Mouse (Mus musculus): ENCODE results near the gene Sertad1.

Sertad1 gene

GRCm38 (mm10) chr7:27499036-27499435, 12.3 kb downstream of the Sertad1 start, which contains the start of gene Prx:
Gene Prx (plus strand): TSS chr7:27499324.
- no peak for DNase-seq (ENCODE audit: low spot score in 2 of 2)

GRCm38 (mm10) chr7:27501620-27502019, 14.9 kb downstream of the Sertad1 start:
- DNase-seq (ENCODE audit: low spot score in 2 of 2): no peak

- no peak for DNase-seq (ENCODE audit: low spot score in 2 of 2)
These were observed 20.2 kb downstream of the Sertad1 start for GRCm38 (mm10) chr7:27506765-27507370.

- DNase-seq (ENCODE audit: low spot score in 2 of 2): peak; percentile 90 to 93
These were observed 21.3 kb downstream of the Sertad1 start for GRCm38 (mm10) chr7:27507711-27508647.

- DNase-seq (ENCODE audit: low spot score in 2 of 2): no peak
These were observed 21.9 kb downstream of the Sertad1 start for GRCm38 (mm10) chr7:27508648-27509005.

GRCm38 (mm10) chr7:27510809-27511208, 24.1 kb downstream of the Sertad1 start:
- DNase-seq (ENCODE audit: low spot score in 2 of 2): no peak

GRCm38 (mm10) chr7:27514961-27515360, 28.3 kb downstream of the Sertad1 start:
- DNase-seq (ENCODE audit: low spot score in 2 of 2): no peak

- DNase-seq (ENCODE audit: low spot score in 2 of 2): no peak
These were observed 31.6 kb downstream of the Sertad1 start for GRCm38 (mm10) chr7:27518314-27518713.

GRCm38 (mm10) chr7:27520104-27520503, 33.4 kb downstream of the Sertad1 start:
- no peak for DNase-seq (ENCODE audit: low spot score in 2 of 2)

GRCm38 (mm10) chr7:27520599-27520998, 33.9 kb downstream of the Sertad1 start:
- DNase-seq (ENCODE audit: low spot score in 2 of 2): no peak

- peak in 1 of 2 experiments; percentile 7 for DNase-seq (ENCODE audit: low spot score in 2 of 2)
These were observed 36.3 kb downstream of the Sertad1 start, which contains the start of gene Hipk4 for GRCm38 (mm10) chr7:27522967-27523366. Gene Hipk4 (plus strand): TSS chr7:27523267.

- no peak for DNase-seq (ENCODE audit: low spot score in 2 of 2)
These were observed 37.1 kb downstream of the Sertad1 start for GRCm38 (mm10) chr7:27523805-27524204.

GRCm38 (mm10) chr7:27526039-27526827, 39.5 kb downstream of the Sertad1 start:
- DNase-seq (ENCODE audit: low spot score in 2 of 2): peak in 1 of 2 experiments; percentile 76

GRCm38 (mm10) chr7:27529070-27529469, 42.4 kb downstream of the Sertad1 start:
- no peak for DNase-seq (ENCODE audit: low spot score in 2 of 2)

GRCm38 (mm10) chr7:27530937-27531336, 44.2 kb downstream of the Sertad1 start:
- DNase-seq (ENCODE audit: low spot score in 2 of 2): no peak

GRCm38 (mm10) chr7:27531707-27532106, 45.0 kb downstream of the Sertad1 start:
- no peak for DNase-seq (ENCODE audit: low spot score in 2 of 2)

GRCm38 (mm10) chr7:27532480-27533050, 45.9 kb downstream of the Sertad1 start:
- DNase-seq (ENCODE audit: low spot score in 2 of 2): no peak

- DNase-seq (ENCODE audit: low spot score in 2 of 2): no peak
These were observed 48.7 kb downstream of the Sertad1 start for GRCm38 (mm10) chr7:27535386-27535785.

GRCm38 (mm10) chr7:27536618-27537017, 49.9 kb downstream of the Sertad1 start:
- no peak for DNase-seq (ENCODE audit: low spot score in 2 of 2)

- no peak for DNase-seq (ENCODE audit: low spot score in 2 of 2)
These were observed 51.3 kb downstream of the Sertad1 start for GRCm38 (mm10) chr7:27537998-27538397.

- DNase-seq (ENCODE audit: low spot score in 2 of 2): no peak
These were observed 52.1 kb downstream of the Sertad1 start for GRCm38 (mm10) chr7:27538797-27539196.

All from frontal cortex, postnatal 10 days (tissue).